Mouse (Mus musculus) limb, embryonic 15.5 days (tissue): ENCODE measurements around the gene Foxl2. TPM values are rescaled to one million over a fixed set of nuclear protein-coding genes. Genes with fewer than 3 reads are reported as not detected.

ENCODE experiments used
- ATAC-seq: fragments of 200-750 bp; cut with Nextera tagmentation; 2 replicates; pipeline ENCODE4 v1.8.0; 2017; ENCODE audit warnings: low read depth, moderate TSS enrichment; ENCODE audit not compliant: insufficient number of reproducible peaks, low FRiP score, low TSS enrichment
- H3K27ac ChIP-seq: fragments of 300-500 bp; sonication (generic); 2 replicates; pipeline ENCODE4 v1.5.1; 2015; ENCODE audit warnings: moderate library complexity, mild to moderate bottlenecking, inconsistent platforms
- H3K27me3 ChIP-seq: fragments of 300-500 bp; sonication (generic); 2 replicates; pipeline ENCODE4 v1.6.1; 2015; ENCODE audit warnings: inconsistent platforms
- H3K36me3 ChIP-seq: fragments of 300-500 bp; sonication (generic); 2 replicates; pipeline ENCODE4 v1.6.1; 2015; ENCODE audit warnings: inconsistent platforms
- H3K4me1 ChIP-seq: fragments of 300-500 bp; sonication (generic); 2 replicates; pipeline ENCODE4 v1.6.1; 2015; ENCODE audit warnings: inconsistent platforms
- H3K4me2 ChIP-seq: fragments of 300-500 bp; sonication (generic); 2 replicates; pipeline ENCODE4 v1.6.1; 2015; ENCODE audit warnings: mild to moderate bottlenecking, inconsistent platforms
- H3K4me3 ChIP-seq: fragments of 300-500 bp; sonication (generic); 2 replicates; pipeline ENCODE4 v1.5.1; 2015; ENCODE audit warnings: mild to moderate bottlenecking, inconsistent platforms
- H3K9ac ChIP-seq: fragments of 300-500 bp; sonication (generic); 2 replicates; pipeline ENCODE4 v1.6.1; 2015; ENCODE audit warnings: inconsistent platforms
- H3K9me3 ChIP-seq: fragments of 300-500 bp; sonication (generic); 2 replicates; pipeline ENCODE4 v1.6.1; 2016; ENCODE audit warnings: inconsistent platforms
- whole genome bisulfite sequencing: fragments of 180-500 bp; shearing (Covaris S2); methylation state at CpG from one replicate; pipeline ENCODE4 v1.1.7; 2015; 5-methylcytosine and 5-hydroxymethylcytosine counted together
- polyA plus RNA-seq: library from polyadenylated mRNA; unstranded; fragments of >200 nt; fragmentation: Nextera tagmentation; extraction: Ambion mirVana; gene quantifications from 2 replicates; pipeline ENCODE4 v1.2.1, GENCODE M21; 2015

Gene Foxl2
- polyA plus RNA-seq, 1 experiment from 2014 or later, result 0.12 TPM

GRCm38 (mm10) chr9:98954391-98955102 is 541 bp upstream of the Foxl2 start:
- H3K9me3 ChIP-seq, result no peaks in the 10 kb centered on the region
- peaks cover 92% of the 10 kb centered on the region for H3K27me3 ChIP-seq
- 2% methylated on average over 33 of the region's 33 CpGs for WGBS
- no peaks in the 10 kb centered on the region for H3K36me3 ChIP-seq
- H3K4me2 ChIP-seq, result peak overlapping the region; percentile 90
- no peak for ATAC-seq
- no peak overlapping the region for H3K9ac ChIP-seq
- H3K27ac ChIP-seq, result no peak overlapping the region
- peaks cover 40% of the 10 kb centered on the region for H3K4me1 ChIP-seq
- peak overlapping the region; percentile 46 for H3K4me3 ChIP-seq

GRCm38 (mm10) chr9:98955716-98956224 is 682 bp downstream of the Foxl2 start:
- Histone ChIP-seq H3K27ac (no peak overlapping the region), H3K4me2 (peak overlapping the region; percentile 90), H3K27me3 (peaks cover 96% of the 10 kb centered on the region), H3K9ac (peak overlapping the region; percentile 39; the same call in 1 of the 2 replicates), H3K4me1 (peaks cover 40% of the 10 kb centered on the region), H3K9me3 (no peaks in the 10 kb centered on the region), H3K36me3 (no peaks in the 10 kb centered on the region), H3K4me3 (peak overlapping the region; percentile 46)
- under 1% methylated on average over 60 of the region's 60 CpGs for WGBS
- 0 out of 2 replicates have a peak, but pooled peaks have one; percentile 16 for ATAC-seq

- peak overlapping the region; percentile 17; the same call in 1 of the 2 replicates for H3K9ac ChIP-seq
- peak overlapping the region; percentile 90 for H3K4me2 ChIP-seq
- H3K4me1 ChIP-seq, result peaks cover 40% of the 10 kb centered on the region
- WGBS, result under 1% methylated on average over 78 of the region's 80 CpGs
- peaks cover 96% of the 10 kb centered on the region for H3K27me3 ChIP-seq
- H3K27ac ChIP-seq, result no peak overlapping the region
- no peaks in the 10 kb centered on the region for H3K36me3 ChIP-seq
- no peaks in the 10 kb centered on the region for H3K9me3 ChIP-seq
- no peak for ATAC-seq
- peak overlapping the region; percentile 46 for H3K4me3 ChIP-seq
Observed at GRCm38 (mm10) chr9:98956591-98957381, 1.7 kb downstream of the Foxl2 start.

GRCm38 (mm10) chr9:98957751-98958351 is 2.8 kb downstream of the Foxl2 start:
- Histone ChIP-seq H3K27me3 (peaks cover 96% of the 10 kb centered on the region), H3K36me3 (no peaks in the 10 kb centered on the region), H3K27ac (no peak overlapping the region), H3K4me3 (no peak overlapping the region), H3K9me3 (no peaks in the 10 kb centered on the region), H3K4me2 (no peak overlapping the region), H3K4me1 (peaks cover 30% of the 10 kb centered on the region), H3K9ac (no peak overlapping the region)
- no peak for ATAC-seq
- WGBS, result 1% methylated on average over 23 of the region's 23 CpGs

- no peak for ATAC-seq
- H3K36me3 ChIP-seq, result no peaks in the 10 kb centered on the region
- peaks cover 96% of the 10 kb centered on the region for H3K27me3 ChIP-seq
- H3K27ac ChIP-seq, result no peak overlapping the region
- 7% methylated on average over 6 of the region's 6 CpGs for WGBS
- H3K4me2 ChIP-seq, result no peak overlapping the region
- no peak overlapping the region for H3K9ac ChIP-seq
- no peaks in the 10 kb centered on the region for H3K9me3 ChIP-seq
- no peak overlapping the region for H3K4me3 ChIP-seq
- H3K4me1 ChIP-seq, result peaks cover 30% of the 10 kb centered on the region
Observed at GRCm38 (mm10) chr9:98958628-98959027, 3.5 kb downstream of the Foxl2 start.

- 29% methylated on average over 3 of the region's 3 CpGs for WGBS
- no peak overlapping the region for H3K4me2 ChIP-seq
- H3K9ac ChIP-seq, result no peak overlapping the region
- H3K36me3 ChIP-seq, result no peaks in the 10 kb centered on the region
- H3K9me3 ChIP-seq, result no peaks in the 10 kb centered on the region
- H3K4me3 ChIP-seq, result no peak overlapping the region
- H3K27ac ChIP-seq, result no peak overlapping the region
- ATAC-seq, result no peak
- peaks cover 26% of the 10 kb centered on the region for H3K4me1 ChIP-seq
- H3K27me3 ChIP-seq, result peaks cover 94% of the 10 kb centered on the region
Observed at GRCm38 (mm10) chr9:98959851-98960250, 4.8 kb downstream of the Foxl2 start.

- no peak for ATAC-seq
- Histone ChIP-seq H3K4me3 (no peak overlapping the region), H3K27me3 (peaks cover 94% of the 10 kb centered on the region), H3K27ac (no peak overlapping the region), H3K4me2 (no peak overlapping the region), H3K36me3 (no peaks in the 10 kb centered on the region), H3K9me3 (no peaks in the 10 kb centered on the region), H3K4me1 (peaks cover 23% of the 10 kb centered on the region), H3K9ac (no peak overlapping the region)
- 12% methylated on average over 5 of the region's 5 CpGs for WGBS
Observed at GRCm38 (mm10) chr9:98960348-98960747, 5.3 kb downstream of the Foxl2 start.

- Histone ChIP-seq H3K27ac (no peak overlapping the region), H3K9me3 (no peaks in the 10 kb centered on the region), H3K4me3 (no peak overlapping the region), H3K4me2 (no peak overlapping the region), H3K36me3 (no peaks in the 10 kb centered on the region), H3K27me3 (peaks cover 91% of the 10 kb centered on the region), H3K4me1 (peaks cover 9% of the 10 kb centered on the region), H3K9ac (no peak overlapping the region)
- 7% methylated on average over 22 of the region's 22 CpGs for WGBS
- ATAC-seq, result no peak
Observed at GRCm38 (mm10) chr9:98961591-98962477, 6.7 kb downstream of the Foxl2 start.

- Histone ChIP-seq H3K4me2 (no peak overlapping the region), H3K4me3 (no peak overlapping the region), H3K9me3 (no peaks in the 10 kb centered on the region), H3K27me3 (peaks cover 92% of the 10 kb centered on the region), H3K9ac (no peak overlapping the region), H3K36me3 (no peaks in the 10 kb centered on the region), H3K27ac (no peak overlapping the region), H3K4me1 (peaks cover 4% of the 10 kb centered on the region; the same call in 1 of the 2 replicates)
- no peak for ATAC-seq
- WGBS, result under 1% methylated on average over 20 of the region's 20 CpGs
Observed at GRCm38 (mm10) chr9:98962478-98963142, 7.5 kb downstream of the Foxl2 start.

GRCm38 (mm10) chr9:98963661-98964060 is 8.6 kb downstream of the Foxl2 start:
- no peak for ATAC-seq
- no peaks in the 10 kb centered on the region for H3K9me3 ChIP-seq
- no peaks in the 10 kb centered on the region for H3K36me3 ChIP-seq
- H3K4me1 ChIP-seq, result peaks cover 4% of the 10 kb centered on the region; the same call in 1 of the 2 replicates
- H3K27me3 ChIP-seq, result peaks cover 85% of the 10 kb centered on the region
- H3K4me3 ChIP-seq, result no peak overlapping the region
- H3K27ac ChIP-seq, result no peak overlapping the region
- WGBS, result 6% methylated on average over 18 of the region's 18 CpGs
- H3K9ac ChIP-seq, result no peak overlapping the region
- H3K4me2 ChIP-seq, result no peak overlapping the region

GRCm38 (mm10) chr9:98965084-98965483 is 10.0 kb downstream of the Foxl2 start:
- no peaks in the 10 kb centered on the region for H3K9me3 ChIP-seq
- WGBS, result 2% methylated on average over 18 of the region's 18 CpGs
- peaks cover 4% of the 10 kb centered on the region; the same call in 1 of the 2 replicates for H3K4me1 ChIP-seq
- H3K4me3 ChIP-seq, result no peak overlapping the region
- no peaks in the 10 kb centered on the region for H3K36me3 ChIP-seq
- H3K4me2 ChIP-seq, result no peak overlapping the region
- peaks cover 81% of the 10 kb centered on the region for H3K27me3 ChIP-seq
- ATAC-seq, result no peak
- H3K27ac ChIP-seq, result no peak overlapping the region
- no peak overlapping the region for H3K9ac ChIP-seq
